Mouse (Mus musculus): Measurements from ENCODE around the gene Sval2.

- TF ChIP-seq CTCF (IDR thresholded peaks at IDR 0.05; ENCODE audit: low read depth) = no peak
- TF ChIP-seq EP300 (IDR thresholded peaks at IDR 0.05; ENCODE audit: low read depth) = no peak
These were observed 58.8 kb downstream of the Sval2 start for GRCm38 (mm10) chr6:41911625-41912024.
